Mouse (Mus musculus): ENCODE results near the gene Tspan5. TPM values are rescaled to one million over a fixed set of nuclear protein-coding genes. Genes with fewer than 3 reads are reported as not detected.

The Tspan5 gene
- polyA plus RNA-seq, 1 experiment from 2014 or later = 7.4 TPM

GRCm38 (mm10) chr3:138877741-138878140, 135.7 kb downstream of the Tspan5 start:
- Histone ChIP-seq H3K9me3 (ENCODE audit: control insufficient read depth) (no peaks in the 10 kb centered on the region), H3K27me3 (replicated peaks; ENCODE audit: control insufficient read depth, insufficient read depth, low read length) (no peaks in the 10 kb centered on the region), H3K9ac (ENCODE audit: low read depth, low read length) (no peak overlapping the region), H3K4me2 (replicated peaks; ENCODE audit: low read depth) (no peak overlapping the region; the same call in 1 of the 2 replicates), H3K27ac (ENCODE audit: low read depth, low read length) (no peak overlapping the region), H3K4me1 (replicated peaks; ENCODE audit: control insufficient read depth, insufficient read depth, low read length) (no peaks in the 10 kb centered on the region), H3K36me3 (ENCODE audit: control insufficient read depth, insufficient read depth) (no peaks in the 10 kb centered on the region), H3K4me3 (ENCODE audit: low read depth, low read length) (no peak overlapping the region)
- TF ChIP-seq CTCF (IDR thresholded peaks at IDR 0.05; ENCODE audit: low read depth) = no peak
- WGBS = 67% methylated on average over 4 of the region's 4 CpGs
- ATAC-seq = no peak

GRCm38 (mm10) chr3:138880999-138881724, 139.2 kb downstream of the Tspan5 start:
- ATAC-seq = no peak
- no peaks in the 10 kb centered on the region for H3K27me3 ChIP-seq (replicated peaks; ENCODE audit: control insufficient read depth, insufficient read depth, low read length)
- H3K4me2 ChIP-seq (replicated peaks; ENCODE audit: low read depth) = no peak overlapping the region
- H3K9ac ChIP-seq (ENCODE audit: low read depth, low read length) = no peak overlapping the region
- H3K4me3 ChIP-seq (ENCODE audit: low read depth, low read length) = no peak overlapping the region
- no peaks in the 10 kb centered on the region for H3K36me3 ChIP-seq (ENCODE audit: control insufficient read depth, insufficient read depth)
- 87% methylated on average over 11 of the region's 11 CpGs for WGBS
- H3K9me3 ChIP-seq (ENCODE audit: control insufficient read depth) = no peaks in the 10 kb centered on the region
- TF ChIP-seq CTCF (IDR thresholded peaks at IDR 0.05; ENCODE audit: low read depth) = no peak
- H3K27ac ChIP-seq (ENCODE audit: low read depth, low read length) = no peak overlapping the region
- no peaks in the 10 kb centered on the region for H3K4me1 ChIP-seq (replicated peaks; ENCODE audit: control insufficient read depth, insufficient read depth, low read length)

DNA sequence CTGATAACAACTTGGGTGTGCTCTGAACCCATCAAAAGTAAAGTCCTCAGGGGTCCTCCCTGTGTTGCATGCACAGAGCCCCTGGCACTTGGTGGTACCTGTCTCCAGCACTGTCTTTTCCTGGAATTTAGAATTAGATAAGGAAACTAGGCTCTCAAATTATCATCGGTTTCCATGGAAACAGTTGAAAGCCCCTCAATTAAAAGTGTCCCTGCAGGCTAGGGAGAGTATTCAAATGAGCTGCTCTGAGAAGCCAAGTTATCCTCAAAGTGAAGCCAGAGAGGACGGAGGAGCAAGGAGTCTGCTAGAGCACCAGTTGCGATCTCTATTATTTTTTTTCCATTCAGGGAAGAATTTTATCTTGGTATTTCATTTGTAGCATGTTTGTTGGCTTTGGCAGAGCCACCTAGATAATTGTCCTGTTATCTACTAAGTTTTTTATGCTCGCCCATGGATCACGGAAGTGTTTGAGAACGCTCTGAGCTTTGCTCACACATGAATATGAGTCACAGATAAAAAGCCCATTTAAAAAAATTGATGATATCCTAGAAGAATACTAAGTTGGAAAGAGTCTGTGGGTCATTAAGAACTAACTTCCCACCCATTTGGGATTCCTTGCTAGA, 139.8 kb downstream of the Tspan5 start:
- Histone ChIP-seq H3K4me2 (replicated peaks; ENCODE audit: low read depth) (no peak overlapping the region), H3K4me3 (ENCODE audit: low read depth, low read length) (no peak overlapping the region), H3K9ac (ENCODE audit: low read depth, low read length) (no peak overlapping the region), H3K27ac (ENCODE audit: low read depth, low read length) (no peak overlapping the region), H3K4me1 (replicated peaks; ENCODE audit: control insufficient read depth, insufficient read depth, low read length) (no peaks in the 10 kb centered on the region), H3K9me3 (ENCODE audit: control insufficient read depth) (no peaks in the 10 kb centered on the region), H3K27me3 (replicated peaks; ENCODE audit: control insufficient read depth, insufficient read depth, low read length) (no peaks in the 10 kb centered on the region), H3K36me3 (ENCODE audit: control insufficient read depth, insufficient read depth) (no peaks in the 10 kb centered on the region)
- 50% methylated on average over 6 of the region's 6 CpGs for WGBS
- no peak for TF ChIP-seq CTCF (IDR thresholded peaks at IDR 0.05; ENCODE audit: low read depth)
- no peak for ATAC-seq

GRCm38 (mm10) chr3:138886121-138886520, 144.1 kb downstream of the Tspan5 start:
- TF ChIP-seq CTCF (IDR thresholded peaks at IDR 0.05; ENCODE audit: low read depth) = no peak
- Histone ChIP-seq H3K9ac (ENCODE audit: low read depth, low read length) (no peak overlapping the region), H3K27ac (ENCODE audit: low read depth, low read length) (no peak overlapping the region), H3K9me3 (ENCODE audit: control insufficient read depth) (no peaks in the 10 kb centered on the region), H3K36me3 (ENCODE audit: control insufficient read depth, insufficient read depth) (no peaks in the 10 kb centered on the region), H3K4me2 (replicated peaks; ENCODE audit: low read depth) (no peak overlapping the region), H3K27me3 (replicated peaks; ENCODE audit: control insufficient read depth, insufficient read depth, low read length) (no peaks in the 10 kb centered on the region), H3K4me3 (ENCODE audit: low read depth, low read length) (no peak overlapping the region), H3K4me1 (replicated peaks; ENCODE audit: control insufficient read depth, insufficient read depth, low read length) (no peaks in the 10 kb centered on the region)
- 91% methylated on average over 5 of the region's 5 CpGs for WGBS
- ATAC-seq = no peak

DNA sequence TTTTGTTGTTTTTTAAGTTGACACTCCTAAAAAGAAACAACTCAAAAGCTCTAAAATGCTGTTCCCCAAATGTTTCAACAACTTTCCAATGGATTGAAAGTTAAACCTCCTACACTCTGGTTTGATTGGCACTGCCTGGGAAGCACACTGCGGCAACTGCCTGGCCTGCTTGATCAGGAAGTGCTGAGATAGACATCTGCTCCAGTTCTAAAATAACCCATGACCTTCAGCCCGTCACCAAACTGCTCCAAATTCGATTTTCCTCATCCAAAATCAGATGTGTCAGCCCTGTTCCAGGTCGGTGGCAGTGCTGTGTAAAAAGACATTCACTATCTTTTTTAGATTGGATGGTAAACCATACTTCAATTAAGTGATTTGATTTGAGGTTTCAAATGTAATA, 147.2 kb downstream of the Tspan5 start:
- TF ChIP-seq CTCF (IDR thresholded peaks at IDR 0.05; ENCODE audit: low read depth) = no peak
- no peak overlapping the region for H3K9ac ChIP-seq (ENCODE audit: low read depth, low read length)
- WGBS = 59% methylated on average over 4 of the region's 4 CpGs

DNA sequence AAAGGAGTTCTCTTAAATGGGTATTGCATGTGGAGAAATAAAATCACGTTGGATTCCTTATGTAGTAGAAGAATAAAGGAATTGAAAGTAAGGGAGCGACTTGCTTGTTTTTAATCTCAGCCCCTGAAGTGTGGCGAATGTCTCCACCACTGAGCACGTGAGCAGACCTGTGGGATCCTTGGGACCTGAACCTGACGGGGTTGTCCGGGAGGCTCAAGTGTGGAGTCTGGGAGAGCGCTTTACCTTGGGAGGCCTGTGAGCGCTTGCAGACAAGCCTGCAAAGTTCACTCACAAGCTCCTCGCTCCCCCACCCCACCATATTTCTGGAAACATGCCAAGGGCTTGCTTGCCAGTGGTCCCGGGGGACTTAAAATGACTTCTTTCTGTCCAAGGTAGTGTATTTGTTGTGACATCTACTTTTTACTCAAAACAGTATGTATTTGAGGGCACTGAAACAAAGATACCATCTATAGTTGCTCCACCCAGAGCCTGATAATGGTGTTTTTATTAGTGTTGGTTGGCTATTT, 147.8 kb downstream of the Tspan5 start:
- Histone ChIP-seq H3K4me3 (ENCODE audit: low read depth, low read length) (no peak overlapping the region), H3K9me3 (ENCODE audit: control insufficient read depth) (no peaks in the 10 kb centered on the region), H3K27me3 (replicated peaks; ENCODE audit: control insufficient read depth, insufficient read depth, low read length) (no peaks in the 10 kb centered on the region), H3K4me2 (replicated peaks; ENCODE audit: low read depth) (no peak overlapping the region), H3K4me1 (replicated peaks; ENCODE audit: control insufficient read depth, insufficient read depth, low read length) (no peaks in the 10 kb centered on the region), H3K27ac (ENCODE audit: low read depth, low read length) (no peak overlapping the region), H3K36me3 (ENCODE audit: control insufficient read depth, insufficient read depth) (no peaks in the 10 kb centered on the region), H3K9ac (ENCODE audit: low read depth, low read length) (no peak overlapping the region)
- ATAC-seq = no peak
- no peak for TF ChIP-seq CTCF (IDR thresholded peaks at IDR 0.05; ENCODE audit: low read depth)
- WGBS = 81% methylated on average over 10 of the region's 10 CpGs

More for the DNA sequence above, 147.2 kb downstream of the Tspan5 start:
- Histone ChIP-seq H3K9me3 (ENCODE audit: control insufficient read depth) (no peaks in the 10 kb centered on the region), H3K27me3 (replicated peaks; ENCODE audit: control insufficient read depth, insufficient read depth, low read length) (no peaks in the 10 kb centered on the region), H3K4me1 (replicated peaks; ENCODE audit: control insufficient read depth, insufficient read depth, low read length) (no peaks in the 10 kb centered on the region), H3K36me3 (ENCODE audit: control insufficient read depth, insufficient read depth) (no peaks in the 10 kb centered on the region), H3K4me2 (replicated peaks; ENCODE audit: low read depth) (no peak overlapping the region), H3K27ac (ENCODE audit: low read depth, low read length) (no peak overlapping the region), H3K4me3 (ENCODE audit: low read depth, low read length) (no peak overlapping the region)
- ATAC-seq = no peak

Data from intestine, postnatal 0 days (tissue).